Mouse (Mus musculus) layer of hippocampus, adult 8-10 months (tissue): ENCODE measurements around the gene Fam102a. TPM values are rescaled to one million over a fixed set of nuclear protein-coding genes. Genes with fewer than 3 reads are reported as not detected.

Source experiments
- DNase-seq, 2 experiments: peaks; one replicate each; pipeline ENCODE4 v3.0.0; 2022; ENCODE audit warnings: low spot score in 2 of 2
- total RNA-seq, 4 experiments: library from RNA; stranded (reverse); gene quantifications; 2 replicates each; pipeline ENCODE4 v1.2.4; 2022

The Fam102a gene
- total RNA-seq, 4 experiments from 2014 or later = 69.9 to 81.1 (median 75.7) TPM

GRCm38 (mm10) chr2:32543031-32543449 is 7.9 kb downstream of the Fam102a start:
- peak in 1 of 2 experiments; percentile 58 for DNase-seq

- DNase-seq = no peak
Observed at GRCm38 (mm10) chr2:32546951-32547350, 11.8 kb downstream of the Fam102a start.

GRCm38 (mm10) chr2:32547380-32547779 is 12.2 kb downstream of the Fam102a start:
- no peak for DNase-seq

GRCm38 (mm10) chr2:32547964-32548739 is 13.0 kb downstream of the Fam102a start:
- DNase-seq = no peak

GRCm38 (mm10) chr2:32549171-32549570 is 14.0 kb downstream of the Fam102a start:
- no peak for DNase-seq

- peak in 1 of 2 experiments; percentile 38 for DNase-seq
Observed at GRCm38 (mm10) chr2:32549764-32550163, 14.6 kb downstream of the Fam102a start.

- no peak for DNase-seq
Observed at GRCm38 (mm10) chr2:32551236-32551635, 16.1 kb downstream of the Fam102a start.

- no peak for DNase-seq
Observed at GRCm38 (mm10) chr2:32553592-32554148, 18.5 kb downstream of the Fam102a start.

GRCm38 (mm10) chr2:32555484-32555883 is 20.4 kb downstream of the Fam102a start:
- no peak for DNase-seq

- no peak for DNase-seq
Observed at GRCm38 (mm10) chr2:32556019-32556418, 20.9 kb downstream of the Fam102a start.

- peak; percentile 73 to 84 for DNase-seq
Observed at GRCm38 (mm10) chr2:32559570-32559969, 24.4 kb downstream of the Fam102a start.

GRCm38 (mm10) chr2:32566536-32567063 is 31.5 kb downstream of the Fam102a start:
- DNase-seq = peak in 1 of 2 experiments; percentile 69

- no peak for DNase-seq
Observed at GRCm38 (mm10) chr2:32568149-32568548, 33.0 kb downstream of the Fam102a start.

GRCm38 (mm10) chr2:32568941-32569340 is 33.8 kb downstream of the Fam102a start:
- no peak for DNase-seq

- peak; percentile 91 to 92 for DNase-seq
Observed at GRCm38 (mm10) chr2:32570698-32571494, 35.8 kb downstream of the Fam102a start, which contains the start of gene Dpm2. Gene Dpm2, plus strand, starts transcription at chr2:32570858.

- DNase-seq = no peak
Observed at GRCm38 (mm10) chr2:32572196-32572595, 37.1 kb downstream of the Fam102a start.

GRCm38 (mm10) chr2:32574497-32574896 is 39.4 kb downstream of the Fam102a start, which contains the start of gene Pip5kl1:
Gene Pip5kl1, plus strand, starts transcription at chr2:32574797.
- no peak for DNase-seq

GRCm38 (mm10) chr2:32574901-32575585 is 39.9 kb downstream of the Fam102a start:
- DNase-seq = peak in 1 of 2 experiments; percentile 71

- DNase-seq = peak in 1 of 2 experiments; percentile 65
Observed at GRCm38 (mm10) chr2:32575586-32576160, 40.5 kb downstream of the Fam102a start, which contains the start of gene 9430097D07Rik. Gene 9430097D07Rik, minus strand, starts transcription at chr2:32575684.

GRCm38 (mm10) chr2:32576532-32576931 is 41.4 kb downstream of the Fam102a start:
- DNase-seq = no peak
